Mouse (Mus musculus) heart, embryonic 14.5 days (tissue): ENCODE measurements around the gene Kcnk4. TPM values are rescaled to one million over a fixed set of nuclear protein-coding genes. Genes with fewer than 3 reads are reported as not detected.

Source experiments
- ATAC-seq: fragments of 200-750 bp; cut with Nextera tagmentation; 2 replicates; pipeline ENCODE4 v1.8.0; 2017; ENCODE audit warnings: low read depth, moderate TSS enrichment; ENCODE audit not compliant: insufficient number of reproducible peaks, insufficient read depth, low FRiP score
- H3K27ac ChIP-seq, 2 experiments: fragments of 200-500 bp in 1 of 2; fragments of 300-500 bp in 1 of 2; sonication (generic) in 1 of 2; replicated peaks in 1 of 2; 2 replicates each; pipeline ENCODE4 v1.5.1; 2012 to 2014; ENCODE audit warnings: low read depth in 2 of 2, low read length in 2 of 2, control low read depth in 1 of 2, mild to moderate bottlenecking in 1 of 2, mixed read lengths in 1 of 2; ENCODE audit not compliant: control insufficient read depth in 1 of 2, insufficient read depth in 1 of 2
- H3K27me3 ChIP-seq: fragments of 300-500 bp; sonication (generic); 2 replicates; pipeline ENCODE4 v1.6.1; 2014; ENCODE audit warnings: mild to moderate bottlenecking, low read length, control low read depth; ENCODE audit not compliant: control insufficient read depth, insufficient read depth
- H3K36me3 ChIP-seq: fragments of 300-500 bp; sonication (generic); 2 replicates; pipeline ENCODE4 v1.6.1; 2014; ENCODE audit warnings: mild to moderate bottlenecking, control low read depth, low read length, mixed read lengths; ENCODE audit not compliant: control insufficient read depth, insufficient read depth
- H3K4me1 ChIP-seq, 2 experiments: fragments of 200-500 bp in 1 of 2; fragments of 300-500 bp in 1 of 2; sonication (generic) in 1 of 2; 2 replicates each; pipeline ENCODE4 v1.6.1; 2012 to 2014; ENCODE audit warnings: low read length in 2 of 2, control low read depth in 1 of 2, mixed read lengths in 1 of 2; ENCODE audit not compliant: control insufficient read depth in 2 of 2, insufficient read depth in 2 of 2
- H3K4me2 ChIP-seq: fragments of 300-500 bp; sonication (generic); 2 replicates; pipeline ENCODE4 v1.6.1; 2014; ENCODE audit warnings: mild to moderate bottlenecking, low read length
- H3K4me3 ChIP-seq, 2 experiments: fragments of 200-500 bp in 1 of 2; fragments of 300-500 bp in 1 of 2; sonication (generic) in 1 of 2; 2 replicates each; pipeline ENCODE4 v1.5.1; 2012 to 2014; ENCODE audit warnings: low read length in 2 of 2, mild to moderate bottlenecking in 2 of 2, control low read depth in 1 of 2, low read depth in 1 of 2, moderate library complexity in 1 of 2; ENCODE audit not compliant: control insufficient read depth in 1 of 2, insufficient read depth in 1 of 2
- H3K9ac ChIP-seq: fragments of 300-500 bp; sonication (generic); 2 replicates; pipeline ENCODE4 v1.6.1; 2014; ENCODE audit warnings: mild to moderate bottlenecking, low read length
- H3K9me3 ChIP-seq: fragments of 300-500 bp; sonication (generic); 2 replicates; pipeline ENCODE4 v1.6.1; 2016; ENCODE audit warnings: low read length, control low read depth; ENCODE audit not compliant: control insufficient read depth
- WGBS: fragments of 180-500 bp; shearing (Covaris S2); extraction: QIAGEN DNeasy Blood & Tissue Kit; methylation state at CpG from one replicate; pipeline ENCODE4 v1.1.7; 2014; 5-methylcytosine and 5-hydroxymethylcytosine counted together
- polyA plus RNA-seq: library from polyadenylated mRNA; unstranded; fragments of >200 nt; fragmentation: Nextera tagmentation; extraction: Ambion mirVana; gene quantifications from 2 replicates; pipeline ENCODE4 v1.2.1, GENCODE M21; 2014

Kcnk4 gene
- polyA plus RNA-seq, 1 experiment from 2014 or later, result 0.27 TPM

GRCm38 (mm10) chr19:6954046-6954445 is 19.7 kb upstream of the Kcnk4 start:
- no peak overlapping the region for H3K4me2 ChIP-seq
- H3K4me3 ChIP-seq, result no peak overlapping the region
- no peaks in the 10 kb centered on the region for H3K27me3 ChIP-seq
- no peak overlapping the region for H3K27ac ChIP-seq
- H3K36me3 ChIP-seq, result peaks cover 46% of the 10 kb centered on the region
- ATAC-seq, result no peak
- peaks cover 28 to 50% of the 10 kb centered on the region in 2 experiments for H3K4me1 ChIP-seq
- no peak overlapping the region for H3K9ac ChIP-seq
- H3K9me3 ChIP-seq, result no peaks in the 10 kb centered on the region
- 61% methylated on average over 9 of the region's 9 CpGs for WGBS

- no peak for ATAC-seq
- 5% methylated on average over 3 of the region's 3 CpGs for WGBS
- peak overlapping the region; percentile 88 for H3K4me2 ChIP-seq
- peak overlapping the region; percentile 97 to 98 for H3K27ac ChIP-seq
- H3K4me1 ChIP-seq, result peaks cover 28 to 50% of the 10 kb centered on the region in 2 experiments
- no peaks in the 10 kb centered on the region for H3K27me3 ChIP-seq
- H3K4me3 ChIP-seq, result peak overlapping the region; percentile 64 to 66; a peak in 2 of 4 replicates
- H3K9ac ChIP-seq, result peak overlapping the region; percentile 88
- peaks cover 32% of the 10 kb centered on the region for H3K36me3 ChIP-seq
- H3K9me3 ChIP-seq, result no peaks in the 10 kb centered on the region
Observed at GRCm38 (mm10) chr19:6952712-6953037, 18.4 kb upstream of the Kcnk4 start.

GRCm38 (mm10) chr19:6951994-6952711 is 17.8 kb upstream of the Kcnk4 start:
- 1% methylated on average over 31 of the region's 31 CpGs for WGBS
- peak; percentile 51 for ATAC-seq
- H3K4me2 ChIP-seq, result peak overlapping the region; percentile 88
- peaks cover 28% of the 10 kb centered on the region for H3K36me3 ChIP-seq
- peak overlapping the region; percentile 97 to 98 for H3K27ac ChIP-seq
- peak overlapping the region; percentile 64 to 66 for H3K4me3 ChIP-seq
- peak overlapping the region; percentile 88 for H3K9ac ChIP-seq
- H3K9me3 ChIP-seq, result no peaks in the 10 kb centered on the region
- H3K4me1 ChIP-seq, result peaks cover 28 to 50% of the 10 kb centered on the region in 2 experiments
- H3K27me3 ChIP-seq, result no peaks in the 10 kb centered on the region

DNA sequence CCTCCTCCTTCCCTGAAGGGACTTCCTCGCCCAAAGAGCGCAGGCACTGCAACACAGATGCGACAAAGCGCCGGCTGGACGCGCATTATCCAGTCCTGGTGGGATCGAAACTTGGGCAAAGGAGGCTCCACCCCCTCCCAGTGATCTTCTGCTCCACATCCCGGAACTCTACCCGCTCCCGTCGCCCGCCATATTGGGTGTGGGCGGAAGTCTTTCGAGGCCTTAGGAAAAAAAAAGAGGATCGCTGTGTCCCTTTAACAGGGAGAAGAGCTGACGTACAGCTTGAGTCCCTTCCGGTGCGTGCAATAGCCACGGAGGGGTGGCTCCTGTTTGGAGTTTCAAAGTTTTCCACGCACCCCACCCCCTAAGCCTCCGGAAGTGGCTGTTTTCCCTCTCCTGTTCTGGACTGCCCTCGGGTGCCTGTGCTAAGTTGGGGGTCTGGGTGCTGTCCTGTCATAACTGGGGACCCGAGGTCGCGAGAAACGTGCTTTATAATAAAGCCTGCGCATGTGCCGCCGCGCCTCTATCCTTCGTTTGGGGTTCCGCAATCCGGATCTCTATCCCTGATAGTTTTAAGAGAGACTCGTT is 17.2 kb upstream of the Kcnk4 start:
- peaks cover 28 to 50% of the 10 kb centered on the region in 2 experiments for H3K4me1 ChIP-seq
- ATAC-seq, result peak; percentile 57

GRCm38 (mm10) chr19:6950613-6951153 is 16.4 kb upstream of the Kcnk4 start:
- H3K9me3 ChIP-seq, result no peaks in the 10 kb centered on the region
- H3K4me2 ChIP-seq, result peak overlapping the region; percentile 88
- H3K27me3 ChIP-seq, result no peaks in the 10 kb centered on the region
- H3K36me3 ChIP-seq, result peaks cover 18% of the 10 kb centered on the region
- peak overlapping the region; percentile 64 to 66 for H3K4me3 ChIP-seq
- H3K4me1 ChIP-seq, result peaks cover 24 to 45% of the 10 kb centered on the region in 2 experiments
- whole genome bisulfite sequencing, result under 1% methylated on average over 28 of the region's 28 CpGs
- ATAC-seq, result peak; percentile 24; the same call in 1 of the 2 replicates
- peak overlapping the region; percentile 97 to 98 for H3K27ac ChIP-seq
- H3K9ac ChIP-seq, result peak overlapping the region; percentile 88

More for the DNA sequence above, 17.2 kb upstream of the Kcnk4 start:
- peak overlapping the region; percentile 88 for H3K9ac ChIP-seq
- H3K36me3 ChIP-seq, result peaks cover 21% of the 10 kb centered on the region
- peak overlapping the region; percentile 97 to 98 for H3K27ac ChIP-seq
- H3K9me3 ChIP-seq, result no peaks in the 10 kb centered on the region
- peak overlapping the region; percentile 88 for H3K4me2 ChIP-seq
- H3K4me3 ChIP-seq, result peak overlapping the region; percentile 64 to 66
- H3K27me3 ChIP-seq, result no peaks in the 10 kb centered on the region
- under 1% methylated on average over 35 of the region's 35 CpGs for WGBS

DNA sequence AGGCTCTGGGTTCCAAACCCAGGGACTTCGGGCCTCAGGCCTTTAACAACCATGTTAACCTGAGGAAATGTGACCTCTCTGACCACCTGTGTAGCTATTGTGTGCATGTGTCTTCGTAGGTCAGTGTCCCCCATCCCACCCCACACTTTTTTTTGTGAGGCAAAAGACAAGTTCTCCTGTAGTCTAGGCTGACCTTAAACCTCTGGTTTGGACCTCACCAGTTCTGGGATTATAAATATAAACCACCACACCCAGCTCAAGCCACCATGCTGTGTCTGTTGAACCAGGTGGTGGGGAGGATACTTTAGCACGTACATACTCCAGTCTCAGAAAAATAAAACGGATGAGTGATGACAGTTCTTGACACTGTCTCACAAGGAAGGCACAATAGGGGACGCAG is 15.6 kb upstream of the Kcnk4 start:
- Histone ChIP-seq H3K27me3 (no peaks in the 10 kb centered on the region), H3K4me3 (peak overlapping the region in 1 of 2 experiments; percentile 64; a peak in 2 of 4 replicates), H3K9ac (peak overlapping the region; percentile 88), H3K4me1 (peaks cover 17 to 37% of the 10 kb centered on the region in 2 experiments), H3K27ac (peak overlapping the region in 1 of 2 experiments; percentile 98; a peak in 2 of 4 replicates), H3K9me3 (no peaks in the 10 kb centered on the region), H3K4me2 (peak overlapping the region; percentile 88), H3K36me3 (peaks cover 17% of the 10 kb centered on the region)
- no peak for ATAC-seq
- 57% methylated on average over 5 of the region's 5 CpGs for WGBS

DNA sequence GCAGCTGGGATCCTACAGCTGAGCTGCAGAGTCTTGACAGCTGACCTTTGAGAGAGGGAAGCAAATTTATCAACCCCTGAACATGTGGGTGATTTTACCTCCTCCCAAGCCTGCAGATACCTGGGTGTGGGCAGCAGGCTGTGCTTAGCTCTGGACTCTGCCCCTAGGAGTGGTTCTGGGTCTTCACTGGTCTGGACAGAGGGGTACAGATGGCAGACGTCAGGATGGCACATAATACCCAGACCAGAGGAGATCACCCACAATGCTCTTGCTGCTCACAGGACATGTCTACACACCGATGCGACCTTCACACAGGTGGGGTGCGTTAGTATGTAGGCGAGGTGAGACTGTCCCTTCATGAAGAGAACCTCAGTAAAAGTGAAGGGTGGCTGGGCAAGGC is 15.2 kb upstream of the Kcnk4 start:
- H3K27ac ChIP-seq, result no peak overlapping the region
- no peak overlapping the region for H3K4me2 ChIP-seq
- no peak for ATAC-seq
- no peaks in the 10 kb centered on the region for H3K9me3 ChIP-seq
- H3K4me1 ChIP-seq, result peaks cover 15 to 34% of the 10 kb centered on the region in 2 experiments
- WGBS, result 88% methylated on average over 5 of the region's 5 CpGs
- H3K9ac ChIP-seq, result no peak overlapping the region
- no peak overlapping the region for H3K4me3 ChIP-seq
- peaks cover 13% of the 10 kb centered on the region for H3K36me3 ChIP-seq
- no peaks in the 10 kb centered on the region for H3K27me3 ChIP-seq
